Mouse (Mus musculus) CH12.LX (cell line): ENCODE data around the gene Lrrc41.

Experiments used
- CTCF ChIP-seq, 2 experiments: IDR thresholded peaks in 1 of 2; conservative IDR thresholded peaks in 1 of 2; 2 replicates each; pipeline ENCODE4 v1.5.1; 2011 to 2012; ENCODE audit warnings: low read depth in 2 of 2, low read length in 2 of 2, improper control_type of control experiment in 1 of 2, inconsistent platforms in 1 of 2, mild to moderate bottlenecking in 1 of 2, moderate library complexity in 1 of 2
- ELF1 ChIP-seq: IDR thresholded peaks from 2 replicates; pipeline ENCODE4 v1.6.1; 2014; ENCODE audit warnings: low read depth, mild to moderate bottlenecking, inconsistent platforms, low read length, improper control_type of control experiment
- POLR2A ChIP-seq: IDR thresholded peaks from 2 replicates; pipeline ENCODE4 v1.6.1; 2011; ENCODE audit warnings: low read depth, mild to moderate bottlenecking, improper control_type of control experiment, low read length
- TCF12 ChIP-seq: IDR thresholded peaks from 2 replicates; pipeline ENCODE4 v1.6.1; 2014; ENCODE audit warnings: low read depth, mild to moderate bottlenecking, inconsistent platforms, low read length, improper control_type of control experiment

DNA sequence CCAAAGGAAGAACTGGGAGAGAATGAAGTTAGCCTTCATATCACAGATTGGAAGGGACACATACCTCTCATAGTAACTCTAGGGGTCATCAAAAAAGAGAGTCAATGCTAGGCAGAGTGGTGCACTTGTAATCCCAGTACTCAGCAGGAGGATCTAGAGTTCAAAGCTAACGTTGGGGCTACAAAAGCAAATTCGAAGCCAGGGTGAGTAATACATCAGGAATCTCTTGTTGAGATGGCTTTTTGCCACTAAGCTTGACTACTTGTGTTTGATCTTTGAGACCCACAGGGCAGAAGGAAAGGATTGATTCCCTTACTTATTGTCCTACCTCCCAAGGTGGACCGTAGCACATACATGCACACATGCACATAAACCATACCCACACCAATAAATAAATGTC lies 25.9 kb upstream of the Lrrc41 start:
- TF ChIP-seq ELF1 (no peak), TCF12 (no peak), POLR2A (no peak), CTCF (conservative IDR thresholded peaks at IDR 0.05 in 1 of 2, IDR thresholded peaks at IDR 0.05 in 1 of 2; ENCODE audit: low read depth in 2 of 2, low read length in 2 of 2) (no peak)
